Mouse (Mus musculus): ENCODE results near the gene Ccnl1. TPM values are rescaled to one million over a fixed set of nuclear protein-coding genes. Genes with fewer than 3 reads are reported as not detected.

Ccnl1 gene
- 68.9 TPM for polyA plus RNA-seq (2017; shearing (Covaris generic))

GRCm38 (mm10) chr3:65958102-65958839 lies at the start of gene Ccnl1:
Ccnl1 (minus strand) TSS chr3:65958249.

Data from inflammation-experienced regulatory T-cells, adult 16 weeks (primary cell).